Mouse (Mus musculus): ENCODE results near the gene 1110065P20Rik. TPM values are rescaled to one million over a fixed set of nuclear protein-coding genes. Genes with fewer than 3 reads are reported as not detected.

The 1110065P20Rik gene
- polyA plus RNA-seq, 1 experiment from 2014 or later = 42.9 TPM

Other genes starting within 250 kb of the 1110065P20Rik start
- gene 3100002H09Rik, start 240.4 kb downstream of the 1110065P20Rik start, polyA plus RNA-seq (2016; fragmentation: Nextera tagmentation; extraction: Ambion mirVana) = 0.31 and 0.61 TPM in 2 replicates
- 2.7 and 3.0 TPM in 2 replicates for gene Pou3f1, start 194.4 kb downstream of the 1110065P20Rik start, polyA plus RNA-seq (2016; fragmentation: Nextera tagmentation; extraction: Ambion mirVana)
- gene Utp11, start 157.6 kb downstream of the 1110065P20Rik start, polyA plus RNA-seq (2016; fragmentation: Nextera tagmentation; extraction: Ambion mirVana) = 63.0 and 65.9 TPM in 2 replicates
- gene Fhl3, start 150.5 kb downstream of the 1110065P20Rik start, polyA plus RNA-seq (2016; fragmentation: Nextera tagmentation; extraction: Ambion mirVana) = 5.5 and 8.7 TPM in 2 replicates
- gene Sf3a3, start 136.4 kb downstream of the 1110065P20Rik start, polyA plus RNA-seq (2016; fragmentation: Nextera tagmentation; extraction: Ambion mirVana) = 260 and 269 TPM in 2 replicates
- 28.8 and 29.4 TPM in 2 replicates for gene Inpp5b, start 109.3 kb downstream of the 1110065P20Rik start, polyA plus RNA-seq (2016; fragmentation: Nextera tagmentation; extraction: Ambion mirVana)
- gene Mtf1, start 49.1 kb downstream of the 1110065P20Rik start, polyA plus RNA-seq (2016; fragmentation: Nextera tagmentation; extraction: Ambion mirVana) = 20.4 and 22.3 TPM in 2 replicates
- gene Yrdc, start 517 bp downstream of the 1110065P20Rik start, polyA plus RNA-seq (2016; fragmentation: Nextera tagmentation; extraction: Ambion mirVana) = 43.1 and 44.1 TPM in 2 replicates
- gene Maneal, start 11.0 kb upstream of the 1110065P20Rik start, polyA plus RNA-seq (2016; fragmentation: Nextera tagmentation; extraction: Ambion mirVana) = 2.3 and 2.6 TPM in 2 replicates
- gene Epha10, start 29.7 kb upstream of the 1110065P20Rik start, polyA plus RNA-seq (2016; fragmentation: Nextera tagmentation; extraction: Ambion mirVana) = 1.1 and 1.3 TPM in 2 replicates
- 16.4 and 17.5 TPM in 2 replicates for gene 9930104L06Rik, start 85.9 kb upstream of the 1110065P20Rik start, polyA plus RNA-seq (2016; fragmentation: Nextera tagmentation; extraction: Ambion mirVana)
- gene Cdca8, start 88.1 kb upstream of the 1110065P20Rik start, polyA plus RNA-seq (2016; fragmentation: Nextera tagmentation; extraction: Ambion mirVana) = 293 and 297 TPM in 2 replicates
- gene Rspo1, start 135.2 kb upstream of the 1110065P20Rik start, polyA plus RNA-seq (2016; fragmentation: Nextera tagmentation; extraction: Ambion mirVana) = 40.0 and 46.8 TPM in 2 replicates
- gene Gnl2, start 165.4 kb upstream of the 1110065P20Rik start, polyA plus RNA-seq (2016; fragmentation: Nextera tagmentation; extraction: Ambion mirVana) = 99.7 and 107 TPM in 2 replicates
- gene Dnali1, start 214.5 kb upstream of the 1110065P20Rik start, polyA plus RNA-seq (2016; fragmentation: Nextera tagmentation; extraction: Ambion mirVana) = 0.28 and 0.30 TPM in 2 replicates
- 28.5 and 30.8 TPM in 2 replicates for gene Snip1, start 215.5 kb upstream of the 1110065P20Rik start, polyA plus RNA-seq (2016; fragmentation: Nextera tagmentation; extraction: Ambion mirVana)
- 82.6 and 96.5 TPM in 2 replicates for gene Meaf6, start 233.9 kb upstream of the 1110065P20Rik start, polyA plus RNA-seq (2016; fragmentation: Nextera tagmentation; extraction: Ambion mirVana)